Mouse (Mus musculus) cortical plate, adult 2 months (tissue): ENCODE results near the gene Cacnb4.

ENCODE experiments used
- CTCF ChIP-seq: fragments of 200-500 bp; IDR thresholded peaks from 2 replicates; pipeline ENCODE4 v1.5.1; 2011; ENCODE audit warnings: mild to moderate bottlenecking, control low read depth, low read length; ENCODE audit not compliant: insufficient read depth; ENCODE audit errors: extremely low read depth
- POLR2A ChIP-seq: fragments of 200-500 bp; IDR thresholded peaks from 2 replicates; pipeline ENCODE4 v1.6.1; 2011; ENCODE audit warnings: mild to moderate bottlenecking, low read length, control low read depth; ENCODE audit not compliant: insufficient read depth; ENCODE audit errors: extremely low read depth

GRCm38 (mm10) chr2:52406480-52406879, 270.2 kb downstream of the Cacnb4 start:
- TF ChIP-seq CTCF = 0 out of 2 replicates have a peak, but pooled peaks have one; percentile 1
- TF ChIP-seq POLR2A = no peak
